Mouse (Mus musculus) midbrain, embryonic 11.5 days (tissue): ENCODE data around the gene Ctnnbip1. TPM values are rescaled to one million over a fixed set of nuclear protein-coding genes. Genes with fewer than 3 reads are reported as not detected.
A peak's percentile ranks its signal among the peaks of the same experiment; 100 is the strongest.

ENCODE experiments used
- ATAC-seq: fragments of 200-750 bp; cut with Nextera tagmentation; 2 replicates; pipeline ENCODE4 v1.8.0; 2017; ENCODE audit warnings: moderate TSS enrichment, moderate library complexity; ENCODE audit not compliant: low FRiP score
- DNase-seq: peaks from one replicate; pipeline ENCODE4 v3.0.0; 2015; ENCODE audit warnings: low spot score; ENCODE audit errors: missing footprints
- H3K27ac ChIP-seq: fragments of 300-500 bp; sonication (generic); 2 replicates; pipeline ENCODE4 v1.5.1; 2014; ENCODE audit warnings: low read depth, low read length
- H3K27me3 ChIP-seq: fragments of 300-500 bp; sonication (generic); 2 replicates; pipeline ENCODE4 v1.6.1; 2014; ENCODE audit warnings: mild to moderate bottlenecking, low read length, moderate library complexity, mixed read lengths; ENCODE audit not compliant: control insufficient read depth, insufficient read depth
- H3K36me3 ChIP-seq: fragments of 300-500 bp; sonication (generic); 2 replicates; pipeline ENCODE4 v1.6.1; 2014; ENCODE audit warnings: mild to moderate bottlenecking, low read length, moderate library complexity, mixed read lengths; ENCODE audit not compliant: control insufficient read depth, insufficient read depth
- H3K4me1 ChIP-seq: fragments of 300-500 bp; sonication (generic); 2 replicates; pipeline ENCODE4 v1.6.1; 2014; ENCODE audit warnings: low read length; ENCODE audit not compliant: control insufficient read depth, insufficient read depth
- H3K4me2 ChIP-seq: fragments of 300-500 bp; sonication (generic); 2 replicates; pipeline ENCODE4 v1.6.1; 2014; ENCODE audit warnings: mild to moderate bottlenecking, moderate library complexity
- H3K4me3 ChIP-seq: fragments of 300-500 bp; sonication (generic); 2 replicates; pipeline ENCODE4 v1.5.1; 2014; ENCODE audit warnings: low read depth, low read length
- H3K9ac ChIP-seq: fragments of 300-500 bp; sonication (generic); 2 replicates; pipeline ENCODE4 v1.6.1; 2014; ENCODE audit warnings: low read length
- H3K9me3 ChIP-seq: fragments of 300-500 bp; sonication (generic); 2 replicates; pipeline ENCODE4 v1.6.1; 2016; ENCODE audit warnings: low read length; ENCODE audit not compliant: control insufficient read depth
- WGBS: fragments of 180-500 bp; shearing (Covaris S2); extraction: QIAGEN DNeasy Blood & Tissue Kit; methylation state at CpG from one replicate; pipeline ENCODE4 v1.1.7; 2014; 5-methylcytosine and 5-hydroxymethylcytosine counted together
- polyA plus RNA-seq: library from polyadenylated mRNA; unstranded; fragments of >200 nt; fragmentation: Nextera tagmentation; extraction: Ambion mirVana; gene quantifications from 2 replicates; pipeline ENCODE4 v1.2.1, GENCODE M21; 2014

Ctnnbip1 gene
- polyA plus RNA-seq, 1 experiment from 2014 or later: 59.4 TPM

GRCm38 (mm10) chr4:149511221-149511646 lies 6.8 kb upstream of the Ctnnbip1 start:
- Histone ChIP-seq H3K4me2 (no peak overlapping the region), H3K36me3 (no peaks in the 10 kb centered on the region), H3K27me3 (no peaks in the 10 kb centered on the region), H3K27ac (no peak overlapping the region), H3K9ac (no peak overlapping the region), H3K4me1 (no peaks in the 10 kb centered on the region), H3K9me3 (no peaks in the 10 kb centered on the region), H3K4me3 (no peak overlapping the region)
- ATAC-seq (no peak), DNase-seq (no peak)
- WGBS: 64% methylated on average over 6 of the region's 6 CpGs

GRCm38 (mm10) chr4:149512072-149512471 lies 6.0 kb upstream of the Ctnnbip1 start:
- no peaks in the 10 kb centered on the region for H3K27me3 ChIP-seq
- H3K4me1 ChIP-seq: no peaks in the 10 kb centered on the region
- H3K36me3 ChIP-seq: no peaks in the 10 kb centered on the region
- no peak overlapping the region for H3K4me3 ChIP-seq
- 90% methylated on average over 7 of the region's 7 CpGs for WGBS
- no peak overlapping the region for H3K9ac ChIP-seq
- H3K4me2 ChIP-seq: no peak overlapping the region
- ATAC-seq (no peak), DNase-seq (no peak)
- H3K9me3 ChIP-seq: no peaks in the 10 kb centered on the region
- no peak overlapping the region for H3K27ac ChIP-seq

DNA sequence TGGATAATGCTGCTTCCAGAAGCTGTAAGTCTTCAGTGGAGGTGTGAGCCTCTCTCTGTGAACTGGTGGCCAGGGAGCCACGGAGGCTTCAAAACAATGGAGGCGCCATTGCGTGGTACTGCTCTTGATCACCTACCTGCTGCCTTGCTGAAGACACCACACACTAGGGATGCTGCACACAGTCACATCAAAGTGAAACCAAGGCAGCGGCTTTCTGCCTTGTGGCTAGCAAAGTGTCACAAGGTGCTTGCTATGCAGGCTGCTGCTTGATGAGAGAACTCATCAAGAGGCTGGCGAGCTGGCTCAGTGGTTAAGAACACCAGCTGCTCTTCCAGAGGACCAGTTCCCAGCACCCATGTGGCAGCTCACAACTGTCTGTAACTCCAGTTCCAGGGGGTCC lies 2.3 kb upstream of the Ctnnbip1 start:
- Histone ChIP-seq H3K9me3 (no peaks in the 10 kb centered on the region), H3K36me3 (no peaks in the 10 kb centered on the region), H3K4me2 (no peak overlapping the region), H3K27ac (no peak overlapping the region), H3K4me3 (no peak overlapping the region), H3K9ac (no peak overlapping the region), H3K4me1 (no peaks in the 10 kb centered on the region), H3K27me3 (no peaks in the 10 kb centered on the region)
- no peak for ATAC-seq
- no peak for DNase-seq
- 91% methylated on average over 5 of the region's 5 CpGs for WGBS

DNA sequence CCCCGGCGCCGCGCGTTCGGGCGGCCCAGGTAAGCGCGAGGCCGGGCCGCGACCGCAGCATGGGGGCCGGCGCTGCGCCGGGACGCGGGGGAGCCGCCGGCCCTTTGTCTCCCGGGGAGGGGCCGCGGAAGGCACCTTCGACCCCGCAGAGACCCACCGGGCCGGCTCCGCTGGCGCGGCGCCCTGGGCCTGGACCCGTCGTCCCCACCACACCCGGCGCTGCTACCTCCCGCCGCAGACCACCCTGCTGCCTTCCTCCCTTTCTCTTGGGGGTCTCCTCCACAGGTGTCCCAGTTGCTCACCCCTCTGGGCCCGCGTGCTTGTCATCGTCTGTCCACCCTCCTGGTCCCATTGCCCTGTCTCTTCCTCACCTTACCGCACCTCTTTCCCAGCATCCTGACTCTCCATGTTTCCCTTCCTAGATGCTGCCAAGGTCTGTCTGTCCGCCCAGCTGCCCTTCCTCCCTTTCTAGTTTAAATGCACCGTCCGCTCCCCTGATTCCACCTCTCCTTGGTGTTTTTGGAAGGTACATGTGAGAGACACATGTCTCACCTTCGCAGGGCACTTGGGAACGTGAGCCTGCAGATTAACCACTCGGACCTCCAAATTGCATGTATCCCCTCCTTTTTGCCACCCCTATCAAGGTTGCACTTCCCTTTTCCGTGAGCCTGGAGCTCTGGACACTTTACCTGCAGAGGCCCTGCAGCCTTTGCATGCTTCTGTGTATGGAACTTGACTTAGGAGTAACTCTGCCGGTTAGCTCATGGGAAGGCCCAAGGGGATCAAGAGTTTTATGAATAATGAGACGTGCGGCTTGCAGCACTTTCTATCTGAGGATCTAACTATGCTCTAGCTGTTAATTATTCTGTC lies 550 bp downstream of the Ctnnbip1 start:
- 5% methylated on average over 41 of the region's 52 CpGs for WGBS
- no peaks in the 10 kb centered on the region for H3K9me3 ChIP-seq
- peak; percentile 90 for DNase-seq
- no peak overlapping the region for H3K27ac ChIP-seq
- peak overlapping the region; percentile 78 for H3K4me3 ChIP-seq
- no peak for ATAC-seq
- H3K27me3 ChIP-seq: no peaks in the 10 kb centered on the region
- H3K36me3 ChIP-seq: no peaks in the 10 kb centered on the region
- peak overlapping the region; percentile 80 for H3K9ac ChIP-seq
- peak overlapping the region; percentile 78 for H3K4me2 ChIP-seq
- H3K4me1 ChIP-seq: no peaks in the 10 kb centered on the region

DNA sequence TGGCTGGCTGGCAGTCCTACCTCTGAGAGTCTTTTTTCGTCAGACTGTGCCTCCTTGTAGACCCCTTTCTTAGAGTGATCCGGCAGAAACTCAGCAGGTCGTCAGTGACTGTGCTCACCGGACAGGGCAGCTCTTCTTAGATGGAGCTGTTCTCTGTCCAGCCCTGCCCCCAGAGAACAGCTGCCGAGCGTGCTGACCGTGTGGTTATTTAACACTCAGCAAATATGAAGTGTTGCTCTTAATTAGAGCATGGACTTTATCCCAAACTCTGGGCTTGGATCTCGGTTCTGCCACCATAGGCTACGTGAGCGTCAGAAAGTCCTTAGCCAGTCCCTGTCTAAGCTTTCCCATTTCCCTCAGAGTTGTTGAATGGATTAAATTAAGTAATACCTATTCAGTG lies 3.2 kb downstream of the Ctnnbip1 start:
- 74% methylated on average over 10 of the region's 10 CpGs for WGBS
- H3K4me2 ChIP-seq: no peak overlapping the region
- H3K9me3 ChIP-seq: no peaks in the 10 kb centered on the region
- H3K4me3 ChIP-seq: no peak overlapping the region
- H3K9ac ChIP-seq: no peak overlapping the region
- DNase-seq (no peak), ATAC-seq (no peak)
- H3K36me3 ChIP-seq: no peaks in the 10 kb centered on the region
- no peaks in the 10 kb centered on the region for H3K27me3 ChIP-seq
- H3K27ac ChIP-seq: no peak overlapping the region
- peaks cover 2% of the 10 kb centered on the region; the same call in 1 of the 2 replicates for H3K4me1 ChIP-seq

DNA sequence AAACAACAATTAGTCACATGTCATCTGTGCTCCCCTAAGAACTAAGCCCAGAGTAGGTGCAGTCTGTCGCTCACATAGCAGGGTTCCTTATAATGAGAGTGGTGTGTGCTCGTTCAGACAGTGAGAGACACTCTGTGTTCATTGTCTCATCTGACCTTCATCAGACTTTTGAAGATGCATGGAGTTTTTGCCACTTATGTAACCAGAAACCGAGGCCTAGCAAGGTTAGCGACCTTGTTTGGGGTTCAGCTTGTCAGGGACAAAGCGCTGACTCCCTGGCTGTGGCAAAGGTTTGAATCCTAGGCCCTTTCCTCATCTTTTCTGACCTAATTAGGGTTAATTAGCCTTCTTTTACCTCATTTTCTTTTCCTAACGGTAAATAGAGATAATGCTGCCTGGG lies 5.9 kb downstream of the Ctnnbip1 start:
- 82% methylated on average over 6 of the region's 6 CpGs for WGBS
- peaks cover 5% of the 10 kb centered on the region; the same call in 1 of the 2 replicates for H3K4me1 ChIP-seq
- ATAC-seq: no peak

DNA sequence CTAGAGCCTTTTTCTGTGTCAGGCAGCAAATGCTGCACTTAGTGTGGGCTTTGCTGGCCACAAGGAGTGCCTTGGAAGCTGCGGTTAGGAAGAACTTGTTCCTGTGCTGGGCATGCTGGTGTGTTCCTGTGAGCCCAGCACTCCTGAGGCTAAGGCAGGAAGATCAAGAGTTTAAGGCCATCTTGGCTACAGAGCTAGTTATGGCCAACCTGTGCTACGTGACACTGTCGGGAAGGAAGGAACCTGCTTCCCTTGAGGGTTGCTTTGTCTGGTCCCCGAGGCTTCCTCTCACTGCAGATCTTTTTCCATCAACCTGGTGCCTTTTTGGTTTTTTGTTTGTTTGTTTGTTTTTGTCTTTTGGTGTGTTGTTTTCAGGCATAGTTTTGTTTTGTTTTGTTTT lies 7.1 kb downstream of the Ctnnbip1 start:
- Histone ChIP-seq H3K4me1 (peaks cover 5% of the 10 kb centered on the region; the same call in 1 of the 2 replicates), H3K4me2 (no peak overlapping the region), H3K27ac (no peak overlapping the region), H3K27me3 (no peaks in the 10 kb centered on the region), H3K9ac (no peak overlapping the region), H3K4me3 (no peak overlapping the region), H3K9me3 (no peaks in the 10 kb centered on the region), H3K36me3 (no peaks in the 10 kb centered on the region)
- WGBS: 86% methylated on average over 4 of the region's 4 CpGs
- DNase-seq (no peak), ATAC-seq (no peak)

More for the DNA sequence above, 5.9 kb downstream of the Ctnnbip1 start:
- no peak for DNase-seq
- Histone ChIP-seq H3K27me3 (no peaks in the 10 kb centered on the region), H3K27ac (no peak overlapping the region), H3K9ac (no peak overlapping the region), H3K4me3 (no peak overlapping the region), H3K4me2 (no peak overlapping the region), H3K9me3 (no peaks in the 10 kb centered on the region), H3K36me3 (no peaks in the 10 kb centered on the region)

DNA sequence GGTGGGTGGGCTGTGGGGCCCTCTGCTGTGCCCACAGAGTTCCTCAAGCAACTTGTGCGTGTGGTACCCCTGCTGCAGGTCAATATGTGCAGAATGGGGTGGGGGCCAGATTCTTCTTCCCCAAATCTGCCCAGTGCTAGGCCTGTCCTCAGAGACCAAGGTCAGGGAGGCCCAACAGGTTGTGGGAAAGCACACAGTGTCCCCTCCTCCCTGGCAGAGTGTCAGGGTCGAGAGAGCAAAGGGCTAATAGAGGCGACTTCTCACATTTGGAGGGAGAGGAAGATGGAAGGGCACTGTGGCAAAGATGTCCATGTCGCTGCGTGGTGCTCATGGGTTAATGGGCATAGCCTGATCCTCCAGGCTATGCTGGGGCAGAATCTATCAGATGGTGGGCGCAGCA lies 7.8 kb downstream of the Ctnnbip1 start:
- peaks cover 5% of the 10 kb centered on the region; the same call in 1 of the 2 replicates for H3K4me1 ChIP-seq
- no peak overlapping the region for H3K9ac ChIP-seq
- H3K9me3 ChIP-seq: no peaks in the 10 kb centered on the region
- DNase-seq (no peak), ATAC-seq (no peak)
- no peaks in the 10 kb centered on the region for H3K36me3 ChIP-seq
- H3K4me2 ChIP-seq: no peak overlapping the region
- 74% methylated on average over 6 of the region's 6 CpGs for WGBS
- H3K27ac ChIP-seq: no peak overlapping the region
- no peaks in the 10 kb centered on the region for H3K27me3 ChIP-seq
- no peak overlapping the region for H3K4me3 ChIP-seq

DNA sequence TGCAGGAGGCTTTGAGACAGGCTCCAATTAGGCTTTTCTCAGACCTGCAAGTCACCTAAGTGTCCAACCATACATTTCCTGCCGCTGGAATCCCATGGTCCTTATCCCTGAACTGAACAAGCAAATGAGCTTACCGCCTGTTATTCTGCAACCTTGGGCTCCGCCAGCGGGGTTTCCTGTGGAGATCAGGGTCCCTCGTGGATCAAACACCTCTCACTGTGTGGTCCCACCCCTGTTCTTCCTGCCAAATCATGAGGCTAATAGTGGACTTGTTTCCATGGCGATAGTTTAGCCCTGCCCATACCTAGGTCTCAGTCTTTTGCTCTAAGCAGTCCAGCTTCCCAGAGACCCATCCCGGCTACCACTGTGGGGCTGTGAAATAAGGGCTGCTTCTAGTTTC lies 8.3 kb downstream of the Ctnnbip1 start:
- Histone ChIP-seq H3K4me1 (peaks cover 5% of the 10 kb centered on the region; the same call in 1 of the 2 replicates), H3K9me3 (no peaks in the 10 kb centered on the region), H3K9ac (no peak overlapping the region), H3K4me3 (no peak overlapping the region), H3K27ac (no peak overlapping the region), H3K4me2 (no peak overlapping the region), H3K27me3 (no peaks in the 10 kb centered on the region), H3K36me3 (no peaks in the 10 kb centered on the region)
- no peak for DNase-seq
- no peak for ATAC-seq
- 42% methylated on average over 7 of the region's 7 CpGs for WGBS
